Mouse (Mus musculus) ZHBTc4 (cell line): ENCODE data around the gene Ern1.
"Not testable (repeated sequence)": the region's sequence is repeated elsewhere in the genome, so short reads cannot be mapped to it uniquely, and the experiment has no call there.

ENCODE experiments used
- DNase-seq: peaks from one replicate; pipeline ENCODE4 v3.0.0-alpha.2; 2011; ENCODE audit warnings: low read depth, low spot score

Ern1 gene

DNA sequence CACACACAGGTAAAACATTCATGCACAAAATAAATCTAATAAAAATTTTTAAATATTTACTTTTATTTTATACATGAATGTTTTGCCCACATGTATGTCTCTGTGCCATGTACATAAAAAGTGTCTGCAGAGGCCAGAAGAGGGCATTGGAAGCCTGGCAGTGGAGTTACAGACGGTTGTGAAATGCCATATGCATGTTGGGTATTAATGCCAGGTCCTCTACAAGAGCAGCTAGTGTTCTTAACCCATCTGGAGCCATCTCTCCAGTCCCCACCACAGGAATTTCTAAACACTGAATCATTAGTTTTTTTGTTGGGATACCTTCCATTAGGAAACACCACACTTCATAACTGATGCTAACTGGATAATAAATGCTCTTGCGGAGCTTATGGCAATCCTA lies 50.1 kb downstream of the Ern1 start:
- DNase-seq: no peak

DNA sequence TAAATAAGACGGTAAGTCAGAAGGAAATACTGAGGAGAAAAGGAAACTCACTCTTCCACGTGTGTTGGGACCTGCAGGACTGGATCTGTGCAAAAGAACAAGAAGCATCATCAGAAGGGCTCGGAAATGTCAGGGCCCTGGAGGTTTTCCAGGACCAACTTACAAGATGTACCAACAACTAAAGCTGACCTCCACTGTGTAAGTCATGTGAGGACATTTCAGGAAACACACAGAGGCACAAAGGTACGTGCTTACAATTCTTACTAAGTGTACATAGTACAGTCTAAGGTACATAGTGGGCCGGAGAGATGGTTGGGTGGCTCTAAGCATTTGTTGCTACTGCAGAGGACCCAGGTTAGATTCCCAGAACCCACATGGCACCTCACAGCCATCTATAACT lies 50.6 kb downstream of the Ern1 start:
- DNase-seq: no peak

DNA sequence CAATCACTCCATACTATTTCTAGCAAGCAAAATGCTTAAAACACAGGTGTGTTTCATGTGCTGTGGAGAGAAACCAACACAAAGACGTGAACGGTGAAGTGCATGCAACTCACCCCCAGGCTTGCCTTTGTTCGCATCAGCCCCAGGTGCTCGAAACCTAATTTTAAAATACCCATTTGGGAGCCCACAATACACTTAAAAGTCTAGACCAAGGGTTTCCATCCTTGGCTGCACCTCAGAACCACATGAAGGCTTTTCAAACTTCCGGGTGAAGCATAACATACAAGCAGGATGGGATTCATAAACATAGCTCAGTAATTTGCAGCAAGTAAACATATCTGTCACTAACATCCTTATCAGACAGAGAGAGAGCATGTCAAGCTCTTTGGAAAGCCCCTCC lies 57.3 kb downstream of the Ern1 start:
- DNase-seq: no peak

DNA sequence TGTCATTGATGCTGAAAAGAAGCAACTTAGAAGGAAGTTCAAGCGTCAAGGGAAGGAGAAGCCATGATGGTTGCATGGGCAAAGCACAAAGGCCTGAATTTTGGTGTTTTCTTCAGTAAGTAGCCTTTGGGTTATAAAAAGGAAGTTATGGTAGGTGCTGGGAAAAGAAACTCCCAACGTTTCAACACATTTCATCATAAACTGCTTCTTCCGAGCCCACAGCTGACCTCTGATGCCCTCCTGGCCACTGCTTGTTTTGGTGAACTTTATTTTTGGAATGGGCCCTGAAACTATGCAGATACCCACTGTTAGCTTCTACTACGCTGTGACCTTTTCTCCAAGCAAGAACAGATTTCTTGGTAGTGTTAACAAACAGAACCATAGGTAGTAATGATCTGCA lies 58.0 kb downstream of the Ern1 start:
- DNase-seq: no peak

DNA sequence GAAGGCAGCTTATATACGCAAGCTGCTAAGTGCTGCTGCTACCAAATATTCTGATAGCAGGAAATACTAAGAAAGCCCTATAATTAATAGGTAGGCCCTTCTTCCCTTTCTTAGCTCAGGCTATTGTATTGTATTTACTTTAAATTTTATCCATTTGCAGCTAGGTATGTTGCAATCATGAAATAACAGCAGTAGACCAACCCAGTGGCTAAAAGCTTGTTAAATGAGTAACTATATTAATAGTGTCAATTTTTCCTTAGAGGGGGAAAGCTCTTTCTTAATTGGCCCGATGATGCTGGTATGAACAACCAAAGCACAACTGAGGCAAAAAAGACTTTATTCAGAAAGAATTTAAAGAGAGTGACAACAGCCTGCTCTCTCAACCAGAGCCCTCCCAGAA lies 59.1 kb downstream of the Ern1 start:
- no peak for DNase-seq

DNA sequence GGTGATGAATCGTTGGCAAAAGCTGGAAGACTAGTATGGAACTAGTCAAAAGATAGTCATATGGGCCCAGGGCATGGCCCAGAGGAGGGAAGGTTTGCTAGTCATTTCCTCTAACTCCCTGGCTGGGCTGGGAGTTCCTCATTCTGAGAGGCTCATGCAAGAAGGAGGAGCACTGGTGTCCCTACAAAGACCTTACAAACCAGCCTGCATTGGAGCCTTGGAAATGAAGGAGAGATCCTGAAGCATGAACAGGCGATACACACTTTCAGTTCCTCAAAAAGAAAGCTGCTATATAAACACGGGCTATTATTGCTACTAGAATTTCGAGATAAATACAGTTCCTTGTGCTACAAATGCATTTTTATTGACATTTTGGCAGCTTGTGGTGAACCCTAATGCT lies 59.5 kb downstream of the Ern1 start:
- DNase-seq: no peak

DNA sequence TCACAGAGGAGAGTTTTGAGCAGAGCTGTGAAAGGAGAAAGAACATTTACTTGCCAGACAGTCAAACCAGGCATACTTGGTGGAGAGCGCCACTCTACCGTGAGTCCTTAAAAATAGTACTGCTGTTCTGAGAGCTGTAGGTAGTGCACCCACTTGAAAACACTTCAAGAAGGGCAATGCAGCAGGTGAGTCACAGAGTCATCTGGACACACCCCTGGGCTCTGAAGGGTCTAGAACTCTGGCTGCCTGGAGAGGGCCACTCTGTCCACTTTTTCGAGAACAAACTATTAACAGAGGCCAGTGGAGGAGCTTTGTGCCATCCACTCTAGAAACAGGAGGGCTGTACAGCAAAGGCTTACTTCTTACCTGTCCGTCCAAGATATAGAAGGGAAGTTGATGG lies 61.2 kb downstream of the Ern1 start:
- no peak for DNase-seq

DNA sequence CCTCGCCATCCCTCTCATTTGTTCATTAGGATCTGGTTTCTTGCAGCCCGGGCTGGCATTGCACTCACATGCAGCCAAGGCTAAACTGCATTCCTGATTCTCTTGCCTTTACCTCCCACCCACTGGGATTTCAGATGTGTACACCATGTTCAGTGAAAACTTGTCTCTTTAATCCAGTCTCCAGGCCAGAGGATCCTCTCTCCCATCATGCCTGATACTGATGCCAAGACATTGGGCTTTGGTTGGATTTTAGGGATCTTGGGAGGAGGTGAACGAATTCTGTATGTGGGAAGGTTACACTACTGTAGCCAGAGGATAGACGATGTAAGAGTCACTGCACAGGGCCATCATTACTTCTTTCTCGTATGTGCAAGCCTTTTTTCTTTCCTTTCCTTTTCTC lies 62.5 kb downstream of the Ern1 start:
- DNase-seq: no peak

DNA sequence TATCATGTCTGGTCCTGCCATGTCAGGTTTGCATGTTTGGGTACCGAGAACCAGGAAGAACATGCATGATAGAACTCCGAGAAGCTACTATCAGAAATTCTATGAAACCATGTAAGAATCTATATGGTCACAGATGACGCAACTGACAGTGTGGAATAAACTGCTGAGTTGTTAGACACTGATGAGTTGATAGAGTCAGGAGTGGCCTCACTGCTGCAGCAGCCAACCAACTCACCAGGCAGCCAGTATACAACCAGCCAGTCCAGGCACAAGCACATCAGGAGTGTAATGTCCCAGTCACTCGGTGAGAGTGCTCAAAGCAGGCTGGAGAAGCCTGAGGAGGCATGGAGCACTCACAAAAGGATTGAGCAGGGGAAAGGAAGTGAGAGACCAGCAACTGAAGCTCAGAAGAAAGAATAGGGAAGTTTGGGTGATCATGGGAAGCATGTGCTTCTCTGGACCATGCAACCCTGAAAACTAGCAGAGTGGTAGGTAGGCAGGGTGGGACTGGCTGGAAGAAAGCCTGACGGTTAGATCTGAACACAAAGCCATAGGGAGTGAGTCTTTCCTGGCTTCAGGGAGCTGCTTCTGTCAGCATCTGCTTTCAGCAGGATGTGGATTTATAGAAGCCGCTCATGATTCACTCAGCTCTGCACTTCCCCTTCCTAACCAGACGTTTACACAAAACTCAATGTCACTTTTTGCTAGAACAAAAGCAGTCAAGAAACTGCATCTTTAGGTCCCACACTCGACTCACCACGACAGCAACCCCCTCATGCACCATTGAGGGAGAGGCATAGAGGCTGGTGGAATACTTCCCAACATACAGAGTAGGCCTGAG lies 68.2 kb downstream of the Ern1 start:
- DNase-seq: no peak

DNA sequence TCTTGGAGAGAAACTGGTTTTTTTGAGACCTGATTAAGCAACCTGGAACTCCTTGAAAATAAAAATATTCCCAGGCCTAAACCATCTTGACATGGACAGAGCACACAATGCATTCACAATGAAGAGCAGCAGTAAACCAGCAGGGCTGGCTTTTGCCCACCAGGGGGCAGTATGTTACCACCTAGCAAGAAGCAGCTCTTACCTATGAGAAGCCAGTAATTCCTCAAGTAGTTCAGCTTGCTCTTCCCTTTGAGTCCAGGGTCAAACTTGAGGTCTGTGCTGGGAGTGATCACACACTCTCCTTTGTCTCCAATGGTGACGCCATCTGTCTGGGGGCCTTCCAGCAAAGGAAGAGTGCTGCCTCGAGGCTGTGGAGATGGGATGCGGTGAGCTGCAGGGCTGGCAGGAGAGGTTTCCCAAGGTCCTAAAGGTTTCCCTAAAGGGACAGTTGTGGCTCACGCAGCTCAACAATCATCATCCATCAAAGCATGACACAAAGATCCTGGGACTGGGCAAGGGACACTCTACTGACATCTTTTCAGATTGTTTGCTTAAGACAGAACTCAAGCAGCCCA lies 68.9 kb downstream of the Ern1 start:
- peak; percentile 91 for DNase-seq

DNA sequence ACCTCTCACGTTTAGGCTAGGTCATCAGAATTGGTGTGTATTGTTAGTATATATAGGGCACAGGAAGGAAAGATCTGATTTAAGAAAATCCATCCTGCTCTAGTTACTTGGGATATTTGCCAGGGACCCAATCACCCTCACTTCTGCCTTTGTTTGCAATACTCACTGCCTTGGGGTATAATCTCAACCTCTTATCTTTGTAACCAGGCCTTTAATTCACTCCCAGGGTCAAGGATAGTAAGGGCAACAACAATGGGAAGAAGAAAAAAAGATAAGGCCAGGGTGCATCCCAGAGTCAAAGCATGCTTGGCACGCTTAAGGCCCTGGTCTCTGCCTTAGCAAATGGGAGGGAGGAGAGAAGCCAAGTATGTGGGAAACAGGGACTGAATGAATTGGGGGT lies 69.8 kb downstream of the Ern1 start:
- DNase-seq: no peak

DNA sequence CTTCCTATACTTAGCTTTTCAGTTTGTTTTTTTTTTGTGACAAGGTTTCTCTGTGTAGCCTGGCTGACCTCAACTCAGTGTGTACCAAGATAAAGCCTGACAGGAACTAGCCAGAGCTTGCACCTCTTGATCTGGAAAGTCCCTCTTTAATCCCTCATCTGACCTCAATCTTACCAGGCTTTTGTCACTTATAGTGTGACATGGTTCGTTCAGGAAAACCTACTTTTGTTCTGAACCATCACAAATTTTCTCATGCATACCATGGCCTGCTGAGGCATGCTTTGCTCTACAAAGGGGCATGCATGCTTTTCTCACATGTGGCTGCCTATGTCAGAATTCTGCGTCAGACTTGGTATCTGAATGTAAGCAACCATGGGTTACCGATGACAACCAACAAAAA lies 71.3 kb downstream of the Ern1 start:
- DNase-seq: no peak

DNA sequence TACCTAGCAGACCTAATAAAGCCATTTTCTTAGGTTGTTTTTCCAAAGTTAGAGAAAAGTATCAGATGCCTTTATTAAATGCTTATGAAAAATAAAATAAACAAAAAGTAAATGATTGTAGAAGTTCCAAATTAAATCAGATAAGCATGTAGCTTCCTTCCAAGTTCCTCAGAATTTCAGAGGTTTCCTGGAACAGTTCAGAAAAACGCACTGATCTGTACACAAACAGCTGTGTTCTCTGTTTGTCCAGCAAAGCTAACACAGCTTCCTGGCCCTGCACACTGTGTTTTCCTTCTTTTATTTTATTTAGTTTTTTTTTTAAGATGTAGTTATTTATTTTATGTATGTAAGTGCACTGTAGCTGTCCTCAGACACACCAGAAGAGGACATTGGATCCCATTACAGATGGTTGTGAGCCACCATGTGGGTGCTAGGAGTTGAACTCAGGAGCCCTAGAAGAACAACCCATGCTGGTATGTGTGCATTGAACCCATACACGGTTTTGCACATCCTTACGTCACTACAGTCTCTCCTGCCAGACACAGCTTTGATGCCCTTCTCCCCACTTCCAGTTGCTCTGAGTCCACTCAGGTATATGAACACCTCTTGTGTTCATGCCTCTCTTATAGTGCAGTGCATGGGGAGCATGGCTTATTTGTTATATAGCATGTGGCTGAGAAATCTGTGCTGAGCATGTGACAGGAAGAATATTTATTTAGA lies 74.9 kb downstream of the Ern1 start:
- DNase-seq: no peak

DNA sequence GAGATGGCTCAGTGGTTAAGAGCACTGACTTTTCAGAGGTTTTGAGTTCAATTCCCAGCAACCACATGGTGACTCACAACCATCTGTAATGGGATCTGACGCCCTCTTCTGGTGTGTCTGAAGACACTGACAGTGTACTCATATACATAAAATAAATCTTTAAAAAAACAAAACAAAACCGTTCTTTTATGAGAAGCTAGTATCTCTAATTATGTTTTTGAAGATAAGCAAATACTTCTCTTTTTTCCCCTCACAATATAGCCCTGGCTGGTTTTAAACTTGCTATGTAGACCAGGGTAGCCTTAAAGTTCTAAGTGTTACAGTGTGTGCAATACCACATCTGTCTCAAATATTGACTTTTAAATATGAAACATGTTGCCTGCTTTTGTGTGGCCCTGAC lies 76.5 kb downstream of the Ern1 start:
- no peak for DNase-seq

DNA sequence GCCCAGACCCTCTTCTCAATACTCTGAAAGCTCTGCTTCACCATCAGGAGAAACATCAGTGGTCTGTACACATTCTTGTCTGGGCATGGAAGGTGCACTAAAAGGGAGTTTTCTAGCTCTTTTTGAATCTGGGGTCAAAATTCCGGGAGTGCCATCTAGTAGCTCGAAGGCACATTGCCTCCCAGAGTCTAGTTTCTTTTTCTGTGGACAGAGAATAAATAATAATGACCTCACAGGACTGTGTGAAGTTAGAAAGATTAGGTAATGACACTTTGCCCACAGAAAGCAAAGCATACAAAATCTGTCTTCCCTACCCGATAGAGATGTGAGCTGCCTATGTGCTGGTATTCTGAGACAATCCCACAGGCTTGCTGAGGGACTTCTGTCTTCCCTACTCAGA lies 77.1 kb downstream of the Ern1 start:
- DNase-seq: no peak

DNA sequence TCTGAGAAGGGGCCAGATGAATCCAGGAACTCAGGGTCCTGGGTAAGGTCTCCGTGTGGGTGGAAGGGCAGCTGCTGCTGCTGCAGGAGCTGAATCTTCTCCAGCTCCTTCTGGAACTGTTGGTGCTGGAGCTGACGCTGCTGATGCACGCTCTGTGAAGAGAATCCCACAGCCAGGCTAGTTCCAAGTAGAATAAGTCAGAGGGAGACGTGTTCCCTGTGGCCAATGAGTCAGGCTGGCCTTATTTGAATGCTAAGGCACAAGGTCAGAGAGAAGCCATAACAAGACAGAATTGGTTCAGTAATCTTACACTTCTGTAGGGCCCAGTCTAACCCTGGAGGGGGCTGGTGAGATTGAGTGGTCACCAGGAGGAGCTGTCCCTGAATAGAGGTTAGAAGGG lies 77.6 kb downstream of the Ern1 start:
- no peak for DNase-seq

DNA sequence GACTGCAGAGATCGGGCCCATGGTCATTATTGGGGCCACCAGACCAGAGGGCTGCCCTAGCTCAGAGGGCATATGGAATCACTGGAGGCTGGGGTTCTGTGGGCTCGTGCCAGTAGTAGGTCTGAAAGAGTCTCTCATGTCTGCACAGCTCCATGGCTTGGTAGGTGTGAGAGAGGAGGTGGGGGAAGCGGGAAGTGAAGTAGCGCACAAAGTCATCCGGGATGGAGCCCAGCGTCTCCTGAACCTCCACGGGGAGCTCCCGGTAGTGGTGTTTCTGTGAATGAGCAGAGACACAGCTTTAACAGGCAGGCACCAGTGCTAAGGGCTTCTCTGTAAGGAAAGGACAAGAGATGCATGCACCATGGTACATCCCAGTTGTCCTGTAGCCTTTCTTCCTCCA lies 89.2 kb downstream of the Ern1 start:
- no peak for DNase-seq

DNA sequence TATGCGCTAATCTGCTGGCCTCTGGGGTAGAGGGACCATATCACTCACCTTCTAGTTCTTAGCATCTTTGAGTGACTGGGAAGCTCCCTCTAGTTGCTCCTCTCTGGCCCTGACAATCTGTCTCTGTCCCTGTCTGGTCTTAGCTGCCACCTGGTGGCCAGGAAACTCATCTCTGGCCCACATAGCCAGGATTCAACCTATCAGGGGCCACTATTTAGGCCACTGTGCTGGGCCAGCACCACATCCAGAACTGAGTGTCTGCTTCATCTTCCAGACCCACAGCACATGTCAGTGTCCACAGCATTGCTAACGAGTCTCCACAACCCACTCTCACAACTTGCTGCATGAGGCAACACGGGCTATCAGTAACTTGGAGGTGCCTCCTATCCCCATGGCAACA lies 90.0 kb downstream of the Ern1 start:
- peak; percentile 43 for DNase-seq

DNA sequence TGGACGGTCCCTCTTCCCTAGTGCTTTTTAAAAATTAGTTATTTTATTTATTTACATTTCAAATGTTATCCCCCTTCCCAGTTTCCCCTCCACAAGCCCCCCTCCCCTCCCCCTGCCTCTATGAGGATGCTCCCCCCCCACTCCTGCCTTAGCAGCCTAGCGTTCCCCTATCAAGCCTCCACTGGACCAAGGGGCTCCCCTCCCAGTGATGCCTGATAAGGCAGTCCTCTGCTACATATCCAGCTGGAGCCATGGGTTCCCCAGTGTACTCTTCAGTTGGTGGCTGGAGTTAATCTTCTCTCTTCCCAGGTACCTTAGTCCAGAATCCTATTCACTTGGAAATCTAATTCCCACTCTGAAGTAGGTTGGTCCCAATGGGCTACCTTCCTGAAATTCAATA lies 93.6 kb downstream of the Ern1 start:
- DNase-seq: not testable (repeated sequence)

DNA sequence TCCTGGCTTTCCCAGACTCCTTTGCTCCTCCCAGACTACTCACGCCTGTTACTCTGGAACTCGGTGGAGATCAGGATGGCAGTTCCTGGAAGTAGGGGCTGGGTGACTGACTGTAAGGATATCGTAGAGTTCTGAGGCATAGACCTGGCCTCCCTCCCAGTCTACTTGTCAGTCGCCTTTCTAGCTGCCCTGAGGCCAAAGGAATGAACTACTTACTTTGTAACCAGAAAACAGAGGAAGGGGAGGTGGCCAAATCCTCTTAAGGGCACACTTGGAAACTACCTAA lies 94.4 kb downstream of the Ern1 start:
- DNase-seq: peak; percentile 40

DNA sequence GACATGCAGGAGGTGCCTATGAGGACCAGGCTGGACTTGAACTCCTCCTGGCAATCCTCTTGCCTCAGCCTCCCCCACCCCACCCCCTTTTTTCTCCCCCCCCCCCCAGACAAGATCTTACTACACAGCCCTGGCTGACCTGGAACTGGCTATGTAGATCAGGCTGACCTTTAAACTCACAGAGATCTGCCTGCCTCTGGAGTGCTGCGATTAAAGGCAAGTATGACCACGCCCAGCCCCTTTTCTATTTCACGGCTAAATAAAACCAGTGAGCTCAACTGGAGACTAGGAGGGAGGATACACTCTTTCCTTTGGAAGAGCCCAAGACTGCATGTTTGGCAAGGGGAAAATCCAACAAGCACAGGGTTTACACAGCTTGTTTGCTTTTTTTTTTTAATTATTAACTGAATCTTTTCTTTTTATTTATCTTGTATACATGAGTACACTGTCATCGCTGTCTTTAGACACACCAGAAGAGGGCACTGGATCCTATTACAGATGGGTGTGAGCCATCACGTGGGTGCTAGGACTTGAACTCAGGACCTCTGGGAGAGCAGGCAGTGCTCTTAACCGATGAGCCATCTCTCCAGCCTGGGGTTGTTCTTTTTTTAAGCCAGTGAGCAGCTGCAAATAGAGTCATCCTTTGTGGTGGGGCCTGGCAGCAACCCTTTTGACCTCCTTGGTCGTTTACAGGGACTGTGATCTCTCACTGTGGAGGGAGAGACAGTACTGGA lies 94.9 kb downstream of the Ern1 start:
- peak; percentile 77 for DNase-seq

DNA sequence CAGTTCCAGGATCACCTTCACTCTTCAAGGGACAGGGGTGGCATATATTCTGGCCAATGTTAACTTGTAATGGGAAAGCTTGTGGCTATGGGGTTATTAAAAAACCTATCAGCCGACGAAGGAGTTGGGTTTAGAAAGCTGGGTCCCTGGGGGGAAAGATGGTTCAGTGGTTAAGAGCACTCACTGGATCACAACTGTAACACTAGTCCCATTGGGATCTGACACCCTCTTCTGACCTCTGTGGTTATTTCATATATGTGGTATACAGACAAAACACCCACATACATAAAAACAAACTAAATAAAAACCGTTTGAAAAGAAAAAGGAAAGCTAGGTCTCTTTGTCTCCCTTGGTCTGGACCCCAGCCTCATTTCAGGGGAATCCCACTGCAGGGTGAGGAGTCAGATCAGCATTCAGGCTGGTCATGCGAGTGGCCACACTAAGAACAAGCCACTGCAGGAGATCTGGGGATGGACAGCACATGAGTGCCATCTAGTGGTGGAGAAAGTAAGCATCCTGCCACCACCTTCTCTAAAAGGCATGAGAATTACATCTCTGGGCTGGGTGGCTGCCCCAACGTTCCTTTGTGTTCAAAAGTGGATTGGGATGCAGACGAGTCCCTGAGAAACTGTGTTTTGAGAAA lies 96.0 kb downstream of the Ern1 start:
- DNase-seq: peak; percentile 83
